Mouse (Mus musculus): ENCODE results near the gene Rraga. TPM values are rescaled to one million over a fixed set of nuclear protein-coding genes. Genes with fewer than 3 reads are reported as not detected.

Rraga gene
- 49.6 and 50.7 TPM in 2 replicates for polyA plus RNA-seq (2012; ENCODE audit: insufficient read depth, insufficient read length, missing spikeins)

DNA sequence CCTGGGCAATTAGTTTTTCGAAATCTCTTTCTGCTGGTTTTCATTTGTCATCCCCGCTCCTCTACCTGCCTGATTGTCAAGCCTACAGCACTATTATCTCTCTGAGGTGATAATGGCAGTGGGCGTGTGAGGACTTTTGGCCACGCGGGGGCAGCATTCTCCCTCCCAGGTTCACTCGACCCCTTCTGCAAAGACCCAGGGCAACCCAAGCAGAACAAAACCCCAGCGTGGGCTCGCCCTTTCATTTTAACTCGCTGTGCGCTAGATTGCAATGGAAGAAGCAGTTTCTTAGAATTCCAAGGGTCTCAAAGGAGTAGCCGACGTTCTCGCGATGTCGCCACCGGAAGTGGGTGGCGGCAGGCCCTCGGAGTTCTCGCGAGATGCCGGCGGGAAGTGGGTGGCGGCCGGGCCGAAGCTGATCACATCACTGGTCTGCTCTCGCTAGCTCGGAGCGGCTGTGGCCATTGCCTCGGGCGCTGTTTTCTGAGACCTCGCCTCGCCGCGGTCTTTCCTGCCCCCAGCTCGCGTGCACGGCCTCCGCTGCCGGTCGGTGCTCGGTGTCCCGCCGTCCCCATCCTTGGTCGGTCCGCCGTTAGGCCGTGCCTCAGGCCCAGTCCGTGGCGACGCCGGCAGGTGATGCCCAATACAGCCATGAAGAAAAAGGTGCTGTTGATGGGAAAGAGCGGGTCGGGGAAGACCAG lies at the start of gene Rraga:
TSS of gene Rraga (plus strand) at position 386 of the 701 bp plus-strand sequence.
- peaks cover 19% of the 10 kb centered on the region for H3K4me1 ChIP-seq (ENCODE audit: control insufficient read depth, insufficient read depth, low read length)
- peak within 1 kb of the TSS; percentile 94 for H3K27ac ChIP-seq (ENCODE audit: insufficient read depth, low read depth, low read length)
- peak within 1 kb of the TSS; percentile 97 for H3K4me3 ChIP-seq (ENCODE audit: insufficient read depth, low read length)
- TF ChIP-seq CTCF (IDR thresholded peaks at IDR 0.05; ENCODE audit: low read depth, low read length) (peak; percentile 99), POLR2A (IDR thresholded peaks at IDR 0.05; ENCODE audit: borderline replicate concordance, low read depth, low read length) (no peak; the same call in none of the 2 replicates)

DNA sequence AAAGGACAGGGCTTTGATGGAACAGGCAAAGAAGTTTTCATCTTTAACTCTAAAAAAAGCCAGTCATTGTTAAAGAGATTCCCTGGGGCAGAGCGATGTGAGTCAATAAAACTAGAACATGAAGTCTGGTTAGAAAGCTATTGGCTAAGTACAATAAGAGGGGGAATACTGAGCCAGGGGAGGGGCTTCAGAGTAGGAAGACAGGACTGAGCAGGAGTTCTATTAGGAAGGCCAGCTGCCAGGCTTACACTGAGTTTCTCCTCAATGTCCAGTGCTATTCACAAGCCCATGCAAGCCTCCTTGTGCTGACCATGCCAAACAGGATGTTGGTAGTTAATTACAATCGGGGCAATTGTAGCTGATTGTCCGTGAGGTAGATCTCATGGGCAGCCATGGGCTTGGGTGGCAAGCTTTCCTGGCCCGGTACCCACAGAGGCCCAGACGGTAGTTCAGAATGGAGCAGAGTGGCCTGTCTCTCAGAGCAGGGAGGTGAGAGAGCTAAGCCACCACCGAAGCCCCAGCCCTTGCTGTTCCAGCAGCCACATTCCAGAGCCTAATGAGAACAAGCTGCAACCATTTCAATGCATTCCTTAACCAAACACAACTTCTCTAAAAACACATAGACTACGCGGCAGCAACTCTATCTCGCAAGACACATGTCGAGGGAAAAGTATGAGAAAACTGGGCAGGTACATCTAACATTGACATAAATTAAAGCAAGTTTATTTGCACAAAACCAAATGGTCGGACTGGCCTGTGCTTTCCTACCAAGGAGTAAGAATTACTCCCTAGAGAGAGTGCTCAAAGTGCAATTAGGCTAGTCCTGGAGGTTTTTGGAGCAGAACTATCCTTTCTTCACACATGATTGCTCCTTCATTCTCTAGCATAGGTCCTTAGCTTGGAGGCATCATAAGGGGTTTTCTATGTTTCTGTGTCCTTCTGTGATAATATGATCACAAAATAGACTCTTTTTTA lies 48.0 kb upstream of the Rraga start:
- TF ChIP-seq POLR2A (IDR thresholded peaks at IDR 0.05; ENCODE audit: borderline replicate concordance, low read depth, low read length), result no peak
- TF ChIP-seq CTCF (IDR thresholded peaks at IDR 0.05; ENCODE audit: low read depth, low read length), result no peak
- no peak overlapping the region for H3K4me3 ChIP-seq (ENCODE audit: insufficient read depth, low read length)
- no peaks in the 10 kb centered on the region for H3K4me1 ChIP-seq (ENCODE audit: control insufficient read depth, insufficient read depth, low read length)
- H3K27ac ChIP-seq (ENCODE audit: insufficient read depth, low read depth, low read length), result no peak overlapping the region

- Histone ChIP-seq H3K4me1 (ENCODE audit: control insufficient read depth, insufficient read depth, low read length) (no peaks in the 10 kb centered on the region), H3K27ac (ENCODE audit: insufficient read depth, low read depth, low read length) (no peak overlapping the region), H3K4me3 (ENCODE audit: insufficient read depth, low read length) (no peak overlapping the region)
- TF ChIP-seq POLR2A (IDR thresholded peaks at IDR 0.05; ENCODE audit: borderline replicate concordance, low read depth, low read length), result no peak
- TF ChIP-seq CTCF (IDR thresholded peaks at IDR 0.05; ENCODE audit: low read depth, low read length), result no peak
Measured at GRCm38 (mm10) chr4:86529161-86529560, 46.3 kb upstream of the Rraga start.

DNA sequence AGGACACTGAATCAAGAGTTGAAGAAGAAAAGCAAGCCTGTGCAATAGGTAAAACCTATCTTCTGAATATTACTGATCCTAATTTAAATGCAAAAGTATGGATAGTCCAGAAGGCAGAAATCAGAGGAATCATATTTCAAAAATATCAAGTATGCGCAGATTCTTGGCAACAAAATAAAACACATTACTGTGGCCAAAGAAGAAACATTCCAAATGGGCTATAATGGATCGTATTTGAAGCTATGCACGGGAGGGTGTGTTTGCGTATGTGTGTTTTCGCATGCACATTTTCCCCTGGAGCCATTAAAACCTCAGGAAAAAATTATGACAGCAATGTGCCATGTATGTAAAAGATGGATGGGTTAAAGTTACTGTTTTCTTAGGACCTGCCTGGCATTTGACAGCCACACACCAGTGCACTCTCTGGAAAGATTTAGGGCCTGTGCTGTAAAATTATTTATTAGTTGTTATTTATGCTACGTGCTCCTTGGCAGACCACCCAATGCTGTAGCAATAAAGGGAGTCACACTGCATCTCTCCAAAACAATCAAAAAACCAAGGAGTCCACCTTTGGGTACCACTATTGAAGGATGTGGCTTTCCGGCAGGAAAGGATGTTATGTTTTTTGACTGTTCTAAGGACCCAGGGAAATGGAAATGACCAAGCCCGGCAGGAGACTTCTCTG lies 41.9 kb upstream of the Rraga start:
- TF ChIP-seq POLR2A (IDR thresholded peaks at IDR 0.05; ENCODE audit: borderline replicate concordance, low read depth, low read length) (no peak), CTCF (IDR thresholded peaks at IDR 0.05; ENCODE audit: low read depth, low read length) (no peak)
- Histone ChIP-seq H3K4me1 (ENCODE audit: control insufficient read depth, insufficient read depth, low read length) (no peaks in the 10 kb centered on the region), H3K4me3 (ENCODE audit: insufficient read depth, low read length) (no peak overlapping the region), H3K27ac (ENCODE audit: insufficient read depth, low read depth, low read length) (no peak overlapping the region)

GRCm38 (mm10) chr4:86534091-86534481 lies 41.4 kb upstream of the Rraga start:
- TF ChIP-seq CTCF (IDR thresholded peaks at IDR 0.05; ENCODE audit: low read depth, low read length) (no peak), POLR2A (IDR thresholded peaks at IDR 0.05; ENCODE audit: borderline replicate concordance, low read depth, low read length) (no peak)
- no peak overlapping the region for H3K27ac ChIP-seq (ENCODE audit: insufficient read depth, low read depth, low read length)
- H3K4me1 ChIP-seq (ENCODE audit: control insufficient read depth, insufficient read depth, low read length), result no peaks in the 10 kb centered on the region
- no peak overlapping the region for H3K4me3 ChIP-seq (ENCODE audit: insufficient read depth, low read length)

DNA sequence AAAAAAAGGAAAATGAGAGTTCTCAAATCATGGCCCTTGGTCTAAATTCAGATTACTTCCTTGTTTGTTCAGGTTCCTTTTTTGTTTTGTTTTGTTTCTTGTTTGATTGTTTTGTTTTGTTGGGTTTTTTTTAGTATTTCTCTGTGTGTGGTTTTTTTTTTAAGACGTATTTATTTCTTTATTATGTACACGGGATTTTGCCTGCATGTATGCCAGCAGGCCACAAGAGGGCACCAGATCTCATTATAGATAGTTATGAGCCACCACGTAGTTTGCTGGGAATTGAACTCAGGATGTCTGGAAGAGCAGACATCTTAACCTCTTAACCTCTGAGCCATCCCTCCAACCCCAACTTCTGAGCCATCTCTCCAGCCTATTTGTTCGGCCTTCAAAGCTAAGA lies 37.5 kb upstream of the Rraga start:
- Histone ChIP-seq H3K4me1 (ENCODE audit: control insufficient read depth, insufficient read depth, low read length) (peaks cover 10% of the 10 kb centered on the region), H3K4me3 (ENCODE audit: insufficient read depth, low read length) (no peak overlapping the region), H3K27ac (ENCODE audit: insufficient read depth, low read depth, low read length) (no peak overlapping the region)
- no peak for TF ChIP-seq CTCF (IDR thresholded peaks at IDR 0.05; ENCODE audit: low read depth, low read length)
- TF ChIP-seq POLR2A (IDR thresholded peaks at IDR 0.05; ENCODE audit: borderline replicate concordance, low read depth, low read length), result no peak

DNA sequence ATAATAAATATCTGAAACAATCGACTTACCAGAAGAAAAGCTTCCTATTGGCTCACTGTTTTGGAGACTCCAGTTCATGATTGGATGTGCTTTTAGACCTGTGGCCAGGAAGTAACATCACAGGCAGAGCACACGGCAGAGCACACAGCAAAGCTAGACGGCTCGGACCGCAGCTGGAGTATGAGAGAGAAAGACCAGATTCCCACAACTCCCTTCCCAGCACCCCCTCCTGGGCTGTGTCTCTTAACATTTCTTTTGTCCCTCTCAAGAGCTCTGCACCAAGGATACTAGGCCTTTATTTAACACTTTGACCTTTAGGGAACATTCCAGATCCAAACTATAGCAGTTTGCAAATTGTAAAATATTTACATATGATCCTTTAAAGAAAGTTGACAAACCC lies 36.5 kb upstream of the Rraga start:
- TF ChIP-seq CTCF (IDR thresholded peaks at IDR 0.05; ENCODE audit: low read depth, low read length) (no peak), POLR2A (IDR thresholded peaks at IDR 0.05; ENCODE audit: borderline replicate concordance, low read depth, low read length) (no peak)

GRCm38 (mm10) chr4:86541573-86541972 lies 33.9 kb upstream of the Rraga start:
- TF ChIP-seq CTCF (IDR thresholded peaks at IDR 0.05; ENCODE audit: low read depth, low read length) (no peak), POLR2A (IDR thresholded peaks at IDR 0.05; ENCODE audit: borderline replicate concordance, low read depth, low read length) (no peak)
- H3K27ac ChIP-seq (ENCODE audit: insufficient read depth, low read depth, low read length), result peak overlapping the region; percentile 1; the same call in 1 of the 2 replicates

More for the DNA sequence above, 36.5 kb upstream of the Rraga start:
- Histone ChIP-seq H3K27ac (ENCODE audit: insufficient read depth, low read depth, low read length) (no peak overlapping the region), H3K4me3 (ENCODE audit: insufficient read depth, low read length) (no peak overlapping the region), H3K4me1 (ENCODE audit: control insufficient read depth, insufficient read depth, low read length) (peaks cover 17% of the 10 kb centered on the region)

DNA sequence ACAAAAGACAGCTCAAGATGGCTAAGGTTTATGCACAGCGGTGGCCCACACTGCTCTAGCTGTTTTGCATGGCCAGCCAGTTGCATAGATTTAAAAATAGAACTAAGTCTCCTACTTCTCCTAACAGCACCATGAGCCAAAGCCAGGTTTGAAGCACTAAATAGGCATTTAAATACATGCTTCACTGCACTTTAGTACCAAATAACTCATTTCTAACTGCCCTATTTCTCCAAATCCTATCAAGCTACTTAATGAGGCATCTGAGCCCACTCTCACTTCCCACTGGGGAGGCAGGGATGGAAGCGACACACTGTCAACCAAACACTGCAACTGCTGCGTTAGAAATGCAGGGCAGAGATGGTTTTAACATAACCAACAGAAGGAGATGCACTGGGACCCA lies 31.5 kb upstream of the Rraga start:
- no peak overlapping the region for H3K27ac ChIP-seq (ENCODE audit: insufficient read depth, low read depth, low read length)
- peaks cover 24% of the 10 kb centered on the region for H3K4me1 ChIP-seq (ENCODE audit: control insufficient read depth, insufficient read depth, low read length)
- no peak overlapping the region for H3K4me3 ChIP-seq (ENCODE audit: insufficient read depth, low read length)
- TF ChIP-seq CTCF (IDR thresholded peaks at IDR 0.05; ENCODE audit: low read depth, low read length), result no peak

More at GRCm38 (mm10) chr4:86541573-86541972, 33.9 kb upstream of the Rraga start:
- Histone ChIP-seq H3K4me1 (ENCODE audit: control insufficient read depth, insufficient read depth, low read length) (peaks cover 20% of the 10 kb centered on the region), H3K4me3 (ENCODE audit: insufficient read depth, low read length) (no peak overlapping the region)
